Mouse (Mus musculus) liver, postnatal 0 days (tissue): ENCODE data around the gene Trappc5.

ENCODE experiments used
- CTCF ChIP-seq: sonication (generic); IDR thresholded peaks from 2 replicates; pipeline ENCODE4 v1.5.1; 2016; ENCODE audit warnings: antibody characterized with exemption, low read depth
- EP300 ChIP-seq: IDR thresholded peaks from 2 replicates; pipeline ENCODE4 v1.6.1; 2016; ENCODE audit warnings: antibody characterized with exemption, low read depth, mild to moderate bottlenecking

GRCm38 (mm10) chr8:3710312-3710711 is 34.2 kb downstream of the Trappc5 start:
- TF ChIP-seq CTCF (no peak), EP300 (no peak)
